Mouse (Mus musculus) mouse embryonic stem cell (cell line): ENCODE measurements around the gene Acot3.
"Not testable (repeated sequence)": the region's sequence is repeated elsewhere in the genome, so short reads cannot be mapped to it uniquely, and the experiment has no call there.

Source experiments
- in situ Hi-C, 2 experiments: fragments of 300-500 bp; cut with MboI; formaldehyde crosslinking; loops; 1 replicate in 1 of 2; 3 replicates in 1 of 2; pipeline ENCODE4 v1.14.3; 2019 to 2020; ENCODE audit warnings: low sequenced_read_pairs in 2 of 2, low pct_unique_long_range_greater_than_20kb in 1 of 2, mixed read lengths in 1 of 2; ENCODE audit not compliant: unreplicated experiment in 1 of 2

Gene Acot3

GRCm38 (mm10) chr12:84071696-84072095 is 19.8 kb downstream of the Acot3 start:
- in situ Hi-C loops: loop anchor here (25.0 kb wide), 2 partner anchors 284 to 359 kb away; no protein-coding TSS in a partner anchor

- in situ Hi-C loops: no loop called here
Observed at GRCm38 (mm10) chr12:84077371-84077990, 25.5 kb downstream of the Acot3 start.

GRCm38 (mm10) chr12:84083842-84084241 is 31.9 kb downstream of the Acot3 start:
- in situ Hi-C loops: no loop called here

GRCm38 (mm10) chr12:84084581-84084980 is 32.6 kb downstream of the Acot3 start:
- in situ Hi-C loops: no loop called here

- in situ Hi-C loops: not testable (repeated sequence)
Observed at GRCm38 (mm10) chr12:84094666-84095065, 42.7 kb downstream of the Acot3 start.

- in situ Hi-C loops: no loop called here
Observed at GRCm38 (mm10) chr12:84099605-84100004, 47.7 kb downstream of the Acot3 start.

GRCm38 (mm10) chr12:84100071-84100470 is 48.1 kb downstream of the Acot3 start:
- in situ Hi-C loops: no loop called here

- in situ Hi-C loops: not testable (repeated sequence)
Observed at GRCm38 (mm10) chr12:84100604-84101492, 48.9 kb downstream of the Acot3 start, which contains the start of gene Acot6. Gene Acot6, plus strand, starts transcription at chr12:84100654.

- in situ Hi-C loops: no loop called here
Observed at GRCm38 (mm10) chr12:84101493-84101845, 49.5 kb downstream of the Acot3 start.

- in situ Hi-C loops: no loop called here
Observed at GRCm38 (mm10) chr12:84107012-84107411, 55.1 kb downstream of the Acot3 start.

- in situ Hi-C loops: no loop called here
Observed at GRCm38 (mm10) chr12:84107692-84108091, 55.7 kb downstream of the Acot3 start.

GRCm38 (mm10) chr12:84109924-84110323 is 58.0 kb downstream of the Acot3 start:
- in situ Hi-C loops: no loop called here
